8 mouse cellular contexts compared by ENCODE assay signal in genomic region chr5:139397959-139398753, GRCm38 (mm10). TPM values are rescaled to one million over a fixed set of nuclear protein-coding genes. Genes with fewer than 3 reads are reported as not detected.
DNase-seq lines count a peak whose midpoint lies in the region; ATAC-seq lines count a peak whose summit lies in the region.

No protein-coding gene starts in this region.

- peak; percentile 98 for DNase-seq in 3T3-L1 (ENCODE audit: low read depth, low spot score)
- peak; percentile 91 for DNase-seq in adrenal gland, postnatal 25 days
- peak; percentile 86 for DNase-seq in embryonic facial prominence, embryonic 14.5 days (ENCODE audit: low spot score)
- peak; percentile 88 to 97 for DNase-seq in heart, adult 9 months (ENCODE audit: low spot score in 2 of 2)
- DNase-seq in monocyte, adult 2 months (ENCODE audit: low read depth in 1 of 2, low spot score in 2 of 2), result peak; percentile 51 to 73
- peak; percentile 85 to 89 for DNase-seq in spleen, postnatal 14 days (ENCODE audit: low spot score in 2 of 2)

- H3K9ac ChIP-seq in embryonic facial prominence, embryonic 14.5 days (ENCODE audit: low read depth, low read length), result no peak overlapping the region
- no peak overlapping the region for H3K9ac ChIP-seq in kidney, embryonic 15.5 days
- H3K9ac ChIP-seq in limb, embryonic 15.5 days, result no peak overlapping the region

- ATAC-seq in embryonic facial prominence, embryonic 14.5 days (ENCODE audit: low read depth), result peak; percentile 72; the same call in 1 of the 2 replicates
- peak; percentile 76 for ATAC-seq in kidney, embryonic 15.5 days (replicated peaks; ENCODE audit: low FRiP score)
- peak; percentile 13; the same call in 1 of the 2 replicates for ATAC-seq in limb, embryonic 15.5 days (ENCODE audit: insufficient number of reproducible peaks, low FRiP score, low TSS enrichment, low read depth)

- no peak overlapping the region for H3K4me3 ChIP-seq in embryonic facial prominence, embryonic 14.5 days (ENCODE audit: low read depth, low read length)
- no peak overlapping the region for H3K4me3 ChIP-seq in kidney, embryonic 15.5 days (replicated peaks)
- no peak overlapping the region for H3K4me3 ChIP-seq in limb, embryonic 15.5 days

- WGBS in embryonic facial prominence, embryonic 14.5 days, result 43% methylated on average over 5 of the region's 5 CpGs
- WGBS in kidney, embryonic 15.5 days, result 33% methylated on average over 5 of the region's 5 CpGs
- WGBS in limb, embryonic 15.5 days, result 37% methylated on average over 5 of the region's 5 CpGs

- H3K9me3 ChIP-seq in embryonic facial prominence, embryonic 14.5 days (ENCODE audit: control insufficient read depth, low read length), result no peaks in the 10 kb centered on the region
- H3K9me3 ChIP-seq in kidney, embryonic 15.5 days (replicated peaks), result no peaks in the 10 kb centered on the region
- no peaks in the 10 kb centered on the region for H3K9me3 ChIP-seq in limb, embryonic 15.5 days

- no peaks in the 10 kb centered on the region for H3K36me3 ChIP-seq in embryonic facial prominence, embryonic 14.5 days (ENCODE audit: control insufficient read depth, insufficient read depth, low read length)
- no peaks in the 10 kb centered on the region for H3K36me3 ChIP-seq in kidney, embryonic 15.5 days
- H3K36me3 ChIP-seq in limb, embryonic 15.5 days, result peaks cover 4% of the 10 kb centered on the region; the same call in 1 of the 2 replicates

- H3K27ac ChIP-seq in embryonic facial prominence, embryonic 14.5 days (replicated peaks; ENCODE audit: low read depth, low read length), result no peak overlapping the region
- H3K27ac ChIP-seq in kidney, embryonic 15.5 days, result no peak overlapping the region
- H3K27ac ChIP-seq in limb, embryonic 15.5 days, result no peak overlapping the region

- no peaks in the 10 kb centered on the region for H3K27me3 ChIP-seq in embryonic facial prominence, embryonic 14.5 days (replicated peaks; ENCODE audit: control insufficient read depth, insufficient read depth, low read length)
- no peaks in the 10 kb centered on the region for H3K27me3 ChIP-seq in kidney, embryonic 15.5 days
- H3K27me3 ChIP-seq in limb, embryonic 15.5 days, result no peaks in the 10 kb centered on the region

- no peaks in the 10 kb centered on the region for H3K4me1 ChIP-seq in embryonic facial prominence, embryonic 14.5 days (ENCODE audit: control insufficient read depth, insufficient read depth, low read length)
- peaks cover 17% of the 10 kb centered on the region; the same call in 1 of the 2 replicates for H3K4me1 ChIP-seq in kidney, embryonic 15.5 days
- H3K4me1 ChIP-seq in limb, embryonic 15.5 days, result peaks cover 10% of the 10 kb centered on the region

- no peak overlapping the region for H3K4me2 ChIP-seq in embryonic facial prominence, embryonic 14.5 days (ENCODE audit: low read depth, low read length)
- no peak overlapping the region for H3K4me2 ChIP-seq in kidney, embryonic 15.5 days
- H3K4me2 ChIP-seq in limb, embryonic 15.5 days, result no peak overlapping the region

RNA-seq across cellular contexts. Expression of gene C130050O18Rik, which starts 6.9 kb away (rescaled TPM):
- total RNA-seq in adrenal gland, postnatal 25 days (2021), result 0.49 and 0.57 TPM in 2 replicates
- polyA plus RNA-seq in embryonic facial prominence, embryonic 14.5 days (2014; fragmentation: Nextera tagmentation; extraction: Ambion mirVana), result 5.2 and 5.5 TPM in 2 replicates
- 0.60 and 1.2 TPM in 2 replicates for polyA plus RNA-seq in kidney, embryonic 15.5 days (2015; fragmentation: Nextera tagmentation; extraction: Ambion mirVana)
- polyA plus RNA-seq in limb, embryonic 15.5 days (2015; fragmentation: Nextera tagmentation; extraction: Ambion mirVana), result 7.1 and 10.4 TPM in 2 replicates

RNA-seq across cellular contexts. Expression of gene Gpr146, which starts 20.7 kb away (rescaled TPM):
- 13.1 and 16.0 TPM in 2 replicates for total RNA-seq in adrenal gland, postnatal 25 days (2021)
- polyA plus RNA-seq in embryonic facial prominence, embryonic 14.5 days (2014; fragmentation: Nextera tagmentation; extraction: Ambion mirVana), result 2.0 and 2.8 TPM in 2 replicates
- polyA plus RNA-seq in kidney, embryonic 15.5 days (2015; fragmentation: Nextera tagmentation; extraction: Ambion mirVana), result 4.1 and 5.4 TPM in 2 replicates
- 2.6 and 3.1 TPM in 2 replicates for polyA plus RNA-seq in limb, embryonic 15.5 days (2015; fragmentation: Nextera tagmentation; extraction: Ambion mirVana)

RNA-seq across cellular contexts. Expression of gene Gper1, which starts 24.8 kb away (rescaled TPM):
- 3.5 and 4.8 TPM in 2 replicates for total RNA-seq in adrenal gland, postnatal 25 days (2021)
- polyA plus RNA-seq in embryonic facial prominence, embryonic 14.5 days (2014; fragmentation: Nextera tagmentation; extraction: Ambion mirVana), result 5.1 and 6.7 TPM in 2 replicates
- polyA plus RNA-seq in kidney, embryonic 15.5 days (2015; fragmentation: Nextera tagmentation; extraction: Ambion mirVana), result 5.1 and 5.7 TPM in 2 replicates
- polyA plus RNA-seq in limb, embryonic 15.5 days (2015; fragmentation: Nextera tagmentation; extraction: Ambion mirVana), result 5.7 and 7.3 TPM in 2 replicates

RNA-seq across cellular contexts. Expression of gene Cyp2w1, which starts 45.7 kb away (rescaled TPM):
- not detected in 2 replicates for total RNA-seq in adrenal gland, postnatal 25 days (2021)
- polyA plus RNA-seq in embryonic facial prominence, embryonic 14.5 days (2014; fragmentation: Nextera tagmentation; extraction: Ambion mirVana), result 11.5 and 11.8 TPM in 2 replicates
- 0.16 and 0.60 TPM in 2 replicates for polyA plus RNA-seq in kidney, embryonic 15.5 days (2015; fragmentation: Nextera tagmentation; extraction: Ambion mirVana)
- 22.8 and 23.5 TPM in 2 replicates for polyA plus RNA-seq in limb, embryonic 15.5 days (2015; fragmentation: Nextera tagmentation; extraction: Ambion mirVana)

RNA-seq across cellular contexts. Expression of gene Cox19, which starts 46.9 kb away (rescaled TPM):
- total RNA-seq in adrenal gland, postnatal 25 days (2021), result 61.7 and 66.5 TPM in 2 replicates
- 106 and 107 TPM in 2 replicates for polyA plus RNA-seq in embryonic facial prominence, embryonic 14.5 days (2014; fragmentation: Nextera tagmentation; extraction: Ambion mirVana)
- polyA plus RNA-seq in kidney, embryonic 15.5 days (2015; fragmentation: Nextera tagmentation; extraction: Ambion mirVana), result 96.2 and 102 TPM in 2 replicates
- 90.6 and 94.2 TPM in 2 replicates for polyA plus RNA-seq in limb, embryonic 15.5 days (2015; fragmentation: Nextera tagmentation; extraction: Ambion mirVana)

Comparison
In these comparisons a context has a peak if more than half of its experiments do, and no peak if none do; other contexts are left out.
1. ATAC-seq: peak in every context shown above with its lines; median percentile 76 in kidney, embryonic 15.5 days; 72 in embryonic facial prominence, embryonic 14.5 days; 13 in limb, embryonic 15.5 days.